Mouse (Mus musculus) testis, adult 2 months (tissue): ENCODE results near the gene Tekt1.

ENCODE experiments used
- CTCF ChIP-seq: fragments of 200-500 bp; IDR thresholded peaks from 2 replicates; pipeline ENCODE4 v1.5.1; 2012; ENCODE audit warnings: low read depth, mild to moderate bottlenecking, inconsistent platforms, low read length, moderate library complexity; ENCODE audit not compliant: control insufficient read depth, insufficient read depth, insufficient replicate concordance
- POLR2A ChIP-seq: fragments of 200-500 bp; IDR thresholded peaks from 2 replicates; pipeline ENCODE4 v1.6.1; 2012; ENCODE audit warnings: low read depth, mild to moderate bottlenecking, inconsistent platforms, low read length, moderate library complexity; ENCODE audit not compliant: control insufficient read depth

DNA sequence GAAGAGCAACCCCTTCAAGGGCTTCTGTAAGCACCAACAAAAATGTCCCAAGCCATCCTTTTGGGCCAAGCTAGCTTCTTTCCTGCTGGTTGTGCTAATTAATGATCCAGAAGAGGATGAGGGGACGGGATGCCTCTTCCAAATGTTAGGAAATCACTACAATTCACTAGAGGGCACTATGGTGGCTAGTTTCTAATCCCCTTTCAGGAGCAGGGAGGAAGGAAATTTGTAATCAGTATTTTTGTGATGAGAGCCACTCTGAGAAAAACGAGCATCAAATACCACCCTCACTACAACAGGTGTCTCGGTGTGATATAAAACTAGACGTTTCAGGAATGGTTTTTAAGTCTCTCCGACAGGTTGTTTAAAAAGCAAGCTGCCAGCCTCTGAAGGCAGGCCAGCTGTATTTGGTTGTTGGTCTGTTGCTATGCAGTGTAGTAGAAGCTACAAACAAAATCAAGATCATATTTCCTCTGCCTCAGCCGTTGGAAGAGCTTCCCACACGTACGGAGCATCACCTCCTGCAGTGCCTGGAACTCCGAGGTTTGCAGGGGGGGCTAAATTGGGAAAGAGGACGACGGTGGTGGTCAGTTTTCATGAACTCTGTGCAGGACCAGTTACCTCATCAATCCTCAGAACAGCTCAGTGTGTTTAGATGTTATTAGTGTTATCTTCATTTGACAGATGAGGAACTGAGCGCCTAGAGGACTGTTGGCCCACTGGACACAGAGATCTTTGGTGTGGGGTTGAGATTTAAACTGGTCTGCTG is 7.8 kb upstream of the Tekt1 start:
- no peak for TF ChIP-seq CTCF
- no peak for TF ChIP-seq POLR2A
